Mouse (Mus musculus) midbrain, embryonic 16.5 days (tissue): Measurements from ENCODE around the gene Lrtm2. TPM values are rescaled to one million over a fixed set of nuclear protein-coding genes. Genes with fewer than 3 reads are reported as not detected.
A peak's percentile ranks its signal among the peaks of the same experiment; 100 is the strongest.

Experiments
- ATAC-seq: fragments of 200-750 bp; cut with Nextera tagmentation; 2 replicates; pipeline ENCODE4 v1.8.0; 2017; ENCODE audit warnings: moderate TSS enrichment
- H3K27ac ChIP-seq: fragments of 300-500 bp; sonication (generic); 2 replicates; pipeline ENCODE4 v1.5.1; 2014; ENCODE audit warnings: mild to moderate bottlenecking, low read length, mixed read lengths
- H3K27me3 ChIP-seq: fragments of 300-500 bp; sonication (generic); 2 replicates; pipeline ENCODE4 v1.6.1; 2014; ENCODE audit warnings: low read depth, low read length, mixed read lengths; ENCODE audit not compliant: control insufficient read depth, insufficient read depth
- H3K36me3 ChIP-seq: fragments of 300-500 bp; sonication (generic); 2 replicates; pipeline ENCODE4 v1.6.1; 2014; ENCODE audit warnings: mild to moderate bottlenecking, low read length, moderate library complexity, mixed read lengths; ENCODE audit not compliant: control insufficient read depth, insufficient read depth
- H3K4me1 ChIP-seq: fragments of 300-500 bp; sonication (generic); 2 replicates; pipeline ENCODE4 v1.6.1; 2014; ENCODE audit warnings: mild to moderate bottlenecking, low read length, mixed read lengths; ENCODE audit not compliant: control insufficient read depth, insufficient read depth
- H3K4me2 ChIP-seq: fragments of 300-500 bp; sonication (generic); 2 replicates; pipeline ENCODE4 v1.6.1; 2014; ENCODE audit warnings: mild to moderate bottlenecking, low read length, mixed read lengths
- H3K4me3 ChIP-seq: fragments of 300-500 bp; sonication (generic); 2 replicates; pipeline ENCODE4 v1.5.1; 2014; ENCODE audit warnings: low read depth, mild to moderate bottlenecking, low read length, moderate library complexity, mixed read lengths
- H3K9ac ChIP-seq: fragments of 300-500 bp; sonication (generic); 2 replicates; pipeline ENCODE4 v1.6.1; 2014; ENCODE audit warnings: low read depth, low read length, mixed read lengths
- H3K9me3 ChIP-seq: fragments of 300-500 bp; sonication (generic); replicated peaks from 2 replicates; pipeline ENCODE4 v1.6.1; 2014; ENCODE audit warnings: mild to moderate bottlenecking, low read length, mixed read lengths; ENCODE audit not compliant: control insufficient read depth, poor library complexity, severe bottlenecking
- WGBS: fragments of 180-500 bp; shearing (Covaris S2); extraction: QIAGEN DNeasy Blood & Tissue Kit; methylation state at CpG from one replicate; pipeline ENCODE4 v1.1.7; 2014; 5-methylcytosine and 5-hydroxymethylcytosine counted together
- polyA plus RNA-seq: library from polyadenylated mRNA; unstranded; fragments of >200 nt; fragmentation: Nextera tagmentation; extraction: Ambion mirVana; gene quantifications from 2 replicates; pipeline ENCODE4 v1.2.1, GENCODE M21; 2015

Gene Lrtm2
- polyA plus RNA-seq, 1 experiment from 2014 or later: 16.9 TPM

DNA sequence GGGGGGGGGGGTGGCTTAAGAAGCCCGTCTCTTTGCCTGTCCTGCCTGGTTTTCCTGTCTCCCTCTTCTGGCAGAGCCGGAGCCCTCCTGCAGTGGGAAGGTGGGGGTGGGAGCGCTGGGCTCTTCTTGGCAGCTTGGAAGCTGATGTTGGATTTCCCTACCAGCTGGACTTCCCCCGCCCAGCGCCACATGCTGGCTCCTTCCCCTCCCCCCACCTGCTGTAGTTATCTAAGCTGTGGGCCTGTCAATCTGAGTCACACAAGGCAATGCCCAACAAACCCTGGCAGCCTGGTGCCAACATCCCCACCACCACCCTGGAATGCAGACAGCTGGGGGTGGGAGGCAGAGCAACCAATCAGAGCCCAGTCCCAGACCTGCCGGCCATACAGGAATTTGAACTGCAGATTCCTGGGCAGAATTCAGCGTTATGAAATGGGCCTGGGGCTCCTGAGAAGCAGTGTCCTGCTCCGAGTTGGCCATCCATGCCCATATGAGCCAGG is 1.3 kb downstream of the Lrtm2 start:
- Histone ChIP-seq H3K9me3 (no peaks in the 10 kb centered on the region), H3K4me1 (peaks cover 29% of the 10 kb centered on the region), H3K27me3 (no peaks in the 10 kb centered on the region), H3K36me3 (no peaks in the 10 kb centered on the region; the same call in 1 of the 2 replicates), H3K4me3 (peak overlapping the region; percentile 68), H3K27ac (peak overlapping the region; percentile 76), H3K9ac (peak overlapping the region; percentile 80), H3K4me2 (peak overlapping the region; percentile 80)
- ATAC-seq: peak; percentile 84
- under 1% methylated on average over 8 of the region's 8 CpGs for WGBS

DNA sequence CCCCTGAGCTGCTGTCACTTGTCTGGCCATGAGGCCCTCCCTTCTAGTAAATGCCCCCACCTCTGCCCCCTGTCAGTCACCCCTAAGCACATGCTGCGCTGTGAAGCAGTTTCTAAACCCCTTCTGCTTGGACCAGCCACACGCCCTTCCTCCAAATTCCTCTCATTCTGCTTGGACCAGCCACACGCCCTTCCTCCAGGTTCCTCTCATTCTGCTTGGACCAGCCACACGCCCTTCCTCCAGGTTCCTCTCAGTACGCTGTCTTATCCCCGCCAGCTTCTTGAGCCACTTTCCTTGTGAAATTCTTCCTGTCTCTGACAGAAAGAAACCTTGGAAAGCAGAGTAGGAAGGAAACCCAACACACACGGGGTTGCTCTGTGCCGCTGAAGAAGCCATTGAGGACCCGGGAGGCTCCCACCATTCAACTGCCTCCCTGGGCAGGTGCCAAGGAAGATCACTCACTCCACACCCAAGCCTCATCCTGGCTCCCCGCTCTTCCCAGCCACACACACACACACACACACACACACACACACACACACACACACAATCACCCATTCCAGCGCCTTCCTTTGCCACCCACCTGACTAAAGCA is 1.9 kb downstream of the Lrtm2 start:
- ATAC-seq: peak; percentile 20
- WGBS: 9% methylated on average over 11 of the region's 11 CpGs
- H3K27me3 ChIP-seq: no peaks in the 10 kb centered on the region
- peak overlapping the region; percentile 80 for H3K9ac ChIP-seq
- peak overlapping the region; percentile 68 for H3K4me3 ChIP-seq
- H3K9me3 ChIP-seq: no peaks in the 10 kb centered on the region
- peak overlapping the region; percentile 76 for H3K27ac ChIP-seq
- H3K4me1 ChIP-seq: peaks cover 29% of the 10 kb centered on the region
- H3K4me2 ChIP-seq: peak overlapping the region; percentile 80
- H3K36me3 ChIP-seq: peaks cover 2% of the 10 kb centered on the region; the same call in 1 of the 2 replicates

GRCm38 (mm10) chr6:119326541-119326940 is 4.0 kb downstream of the Lrtm2 start:
- peaks cover 29% of the 10 kb centered on the region for H3K4me1 ChIP-seq

DNA sequence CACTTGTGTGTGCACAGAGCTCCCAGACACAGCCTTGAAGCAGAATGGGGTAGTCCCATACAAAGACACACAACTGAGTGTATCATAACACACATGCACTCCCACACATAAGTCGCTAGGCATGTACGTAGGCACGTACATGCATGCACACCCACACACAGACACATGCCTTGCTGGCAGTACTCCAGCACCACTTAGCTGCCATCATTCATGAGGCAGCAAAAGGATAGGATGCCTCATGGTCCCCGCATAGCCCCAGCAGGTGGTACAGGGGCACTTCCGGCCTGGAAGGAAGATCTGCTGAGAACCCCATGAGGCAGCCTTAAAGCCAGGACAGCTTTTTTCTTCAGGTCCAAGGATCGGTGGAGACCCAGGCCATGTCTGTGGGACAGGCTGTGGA is 4.6 kb downstream of the Lrtm2 start:
- WGBS: 79% methylated on average over 6 of the region's 6 CpGs

More at GRCm38 (mm10) chr6:119326541-119326940, 4.0 kb downstream of the Lrtm2 start:
- no peaks in the 10 kb centered on the region for H3K9me3 ChIP-seq
- peaks cover 8% of the 10 kb centered on the region; the same call in 1 of the 2 replicates for H3K36me3 ChIP-seq
- no peak overlapping the region for H3K4me3 ChIP-seq
- no peak overlapping the region for H3K9ac ChIP-seq
- ATAC-seq: no peak
- 42% methylated on average over 7 of the region's 7 CpGs for WGBS
- H3K4me2 ChIP-seq: no peak overlapping the region
- no peak overlapping the region for H3K27ac ChIP-seq
- no peaks in the 10 kb centered on the region; the same call in 1 of the 2 replicates for H3K27me3 ChIP-seq

GRCm38 (mm10) chr6:119324776-119325175 is 5.8 kb downstream of the Lrtm2 start:
- H3K4me1 ChIP-seq: peaks cover 22% of the 10 kb centered on the region
- H3K27ac ChIP-seq: no peak overlapping the region
- no peak overlapping the region for H3K4me2 ChIP-seq
- no peak overlapping the region for H3K9ac ChIP-seq
- H3K9me3 ChIP-seq: no peaks in the 10 kb centered on the region
- 40% methylated on average over 10 of the region's 10 CpGs for WGBS
- H3K4me3 ChIP-seq: no peak overlapping the region
- H3K36me3 ChIP-seq: peaks cover 8% of the 10 kb centered on the region; the same call in 1 of the 2 replicates
- no peak for ATAC-seq
- H3K27me3 ChIP-seq: no peaks in the 10 kb centered on the region; the same call in 1 of the 2 replicates

More for the DNA sequence above, 4.6 kb downstream of the Lrtm2 start:
- Histone ChIP-seq H3K4me2 (no peak overlapping the region), H3K27me3 (no peaks in the 10 kb centered on the region; the same call in 1 of the 2 replicates), H3K4me1 (peaks cover 23% of the 10 kb centered on the region), H3K27ac (no peak overlapping the region), H3K36me3 (peaks cover 8% of the 10 kb centered on the region; the same call in 1 of the 2 replicates), H3K4me3 (no peak overlapping the region), H3K9ac (no peak overlapping the region), H3K9me3 (no peaks in the 10 kb centered on the region)
- no peak for ATAC-seq

- no peaks in the 10 kb centered on the region; the same call in 1 of the 2 replicates for H3K27me3 ChIP-seq
Measured at GRCm38 (mm10) chr6:119321752-119322151, 8.8 kb downstream of the Lrtm2 start.

GRCm38 (mm10) chr6:119320481-119320880 is 10.1 kb downstream of the Lrtm2 start:
- ATAC-seq: no peak
- Histone ChIP-seq H3K9ac (no peak overlapping the region), H3K36me3 (peaks cover 13% of the 10 kb centered on the region; the same call in 1 of the 2 replicates)

More at GRCm38 (mm10) chr6:119321752-119322151, 8.8 kb downstream of the Lrtm2 start:
- H3K27ac ChIP-seq: no peak overlapping the region
- H3K9ac ChIP-seq: no peak overlapping the region
- H3K4me1 ChIP-seq: peaks cover 8% of the 10 kb centered on the region
- H3K9me3 ChIP-seq: no peaks in the 10 kb centered on the region
- peaks cover 13% of the 10 kb centered on the region; the same call in 1 of the 2 replicates for H3K36me3 ChIP-seq
- ATAC-seq: no peak
- no peak overlapping the region for H3K4me3 ChIP-seq
- WGBS: 81% methylated on average over 7 of the region's 7 CpGs
- H3K4me2 ChIP-seq: no peak overlapping the region

GRCm38 (mm10) chr6:119319358-119319757 is 11.2 kb downstream of the Lrtm2 start:
- H3K27ac ChIP-seq: no peak overlapping the region
- WGBS: 89% methylated on average over 2 of the region's 2 CpGs
- peaks cover 13% of the 10 kb centered on the region; the same call in 1 of the 2 replicates for H3K36me3 ChIP-seq
- no peak overlapping the region for H3K9ac ChIP-seq
- peaks cover 4% of the 10 kb centered on the region for H3K4me1 ChIP-seq
- H3K4me3 ChIP-seq: no peak overlapping the region
- H3K9me3 ChIP-seq: no peaks in the 10 kb centered on the region
- no peaks in the 10 kb centered on the region; the same call in 1 of the 2 replicates for H3K27me3 ChIP-seq
- ATAC-seq: no peak
- H3K4me2 ChIP-seq: no peak overlapping the region

More at GRCm38 (mm10) chr6:119320481-119320880, 10.1 kb downstream of the Lrtm2 start:
- Histone ChIP-seq H3K27ac (no peak overlapping the region), H3K9me3 (no peaks in the 10 kb centered on the region), H3K27me3 (no peaks in the 10 kb centered on the region; the same call in 1 of the 2 replicates), H3K4me3 (no peak overlapping the region), H3K4me1 (no peaks in the 10 kb centered on the region), H3K4me2 (no peak overlapping the region)
- 45% methylated on average over 16 of the region's 16 CpGs for WGBS

DNA sequence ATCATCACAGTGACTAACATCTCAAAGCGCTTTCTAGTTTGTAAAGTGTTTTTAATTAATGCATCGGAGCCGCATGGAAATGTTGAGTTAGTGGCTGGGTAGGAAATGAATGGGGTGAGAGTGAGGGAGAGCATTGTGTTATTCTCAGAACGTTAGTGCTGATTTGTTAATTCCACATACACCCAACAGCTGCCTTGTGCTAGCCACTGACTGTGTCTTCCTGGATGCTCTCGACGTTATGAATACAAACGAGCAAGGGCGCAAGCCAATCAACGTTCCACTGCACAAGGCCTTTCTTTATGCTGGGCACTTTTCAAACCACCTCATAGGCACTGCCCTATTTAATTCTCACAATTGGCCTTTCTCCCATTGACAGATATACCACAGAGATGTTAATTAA is 11.8 kb downstream of the Lrtm2 start:
- Histone ChIP-seq H3K27ac (no peak overlapping the region), H3K9me3 (no peaks in the 10 kb centered on the region), H3K9ac (no peak overlapping the region), H3K36me3 (peaks cover 11% of the 10 kb centered on the region; the same call in 1 of the 2 replicates), H3K4me2 (no peak overlapping the region), H3K4me3 (no peak overlapping the region), H3K27me3 (no peaks in the 10 kb centered on the region; the same call in 1 of the 2 replicates), H3K4me1 (peaks cover 10% of the 10 kb centered on the region)
- 54% methylated on average over 9 of the region's 9 CpGs for WGBS
- ATAC-seq: peak; percentile 40; the same call in 1 of the 2 replicates
